11 mouse cellular contexts compared by ENCODE assay signal in genomic region chr10:76873948-76874347, GRCm38 (mm10).
DNase-seq lines count a peak whose midpoint lies in the region; ATAC-seq and TF ChIP-seq lines count a peak whose summit lies in the region.
"Had no signal": no experiment of that assay in that cellular context is flagged by ENCODE, and none has a peak within 500 bp of the region (broad histone marks: within the 10 kb centered on the region; RNA-seq: fewer than 3 reads in every experiment).

No protein-coding gene starts in this region.

- H3K4me3 ChIP-seq in olfactory bulb, adult 2 months (ENCODE audit: insufficient read depth, low read depth, low read length) = no peak overlapping the region
- H3K4me3 ChIP-seq: forebrain, embryonic 15.5 days; liver, embryonic 13.5 days had no signal

- H3K4me1 ChIP-seq in olfactory bulb, adult 2 months (ENCODE audit: control insufficient read depth, insufficient read depth, low read length) = peaks cover 30% of the 10 kb centered on the region
- H3K4me1 ChIP-seq: forebrain, embryonic 15.5 days had no signal

- H3K27ac ChIP-seq in olfactory bulb, adult 2 months (ENCODE audit: insufficient read depth, low read depth, low read length) = peak overlapping the region; percentile 76
- H3K27ac ChIP-seq: forebrain, embryonic 15.5 days; liver, embryonic 13.5 days had no signal

- no peak for TF ChIP-seq CTCF in olfactory bulb, adult 2 months (IDR thresholded peaks at IDR 0.05; ENCODE audit: insufficient read depth, low read depth, low read length)

- peak; percentile 42 for DNase-seq in adrenal gland, adult 2 months
- no peak for DNase-seq in adrenal gland, postnatal 10 days
- DNase-seq in layer of hippocampus, adult 11-12 months (ENCODE audit: low spot score) = peak; percentile 24
- no peak for DNase-seq in layer of hippocampus, postnatal 10 days (ENCODE audit: low spot score in 2 of 2)
- peak; percentile 73 to 75 for DNase-seq in cerebellum, postnatal 25 days
- no peak for DNase-seq in T-cell, adult 2 months (ENCODE audit: low spot score)
- DNase-seq: kidney, adult 2 months; liver, embryonic 13.5 days had no signal

- no peak for ATAC-seq in megakaryocyte-erythroid progenitor cell, adult 5-6 weeks (replicated peaks; ENCODE audit: low FRiP score, low TSS enrichment, poor library complexity, severe bottlenecking)
- ATAC-seq: forebrain, embryonic 15.5 days had no signal

- WGBS in olfactory bulb, adult 2 months = 20% methylated on average over 10 of the region's 10 CpGs

- no peak for TF ChIP-seq POLR2A in olfactory bulb, adult 2 months (IDR thresholded peaks at IDR 0.05; ENCODE audit: insufficient read depth, low read depth, low read length)

Comparison
In these comparisons a context has a peak if more than half of its experiments do, and no peak if none do; other contexts are left out.
1. DNase-seq: peak in adrenal gland, adult 2 months (single experiment), layer of hippocampus, adult 11-12 months (single experiment) and cerebellum, postnatal 25 days (2 of 2); none in adrenal gland, postnatal 10 days (single experiment), layer of hippocampus, postnatal 10 days (0 of 2) and T-cell, adult 2 months (single experiment).